Mouse (Mus musculus) kidney, embryonic 14.5 days (tissue): ENCODE data around the gene Dusp5. TPM values are rescaled to one million over a fixed set of nuclear protein-coding genes. Genes with fewer than 3 reads are reported as not detected.
"Not testable (repeated sequence)": the region's sequence is repeated elsewhere in the genome, so short reads cannot be mapped to it uniquely, and the experiment has no call there.

Source experiments
- ATAC-seq: fragments of 200-750 bp; cut with Nextera tagmentation; 2 replicates; pipeline ENCODE4 v1.8.0; 2017; ENCODE audit warnings: moderate number of reproducible peaks, mild to moderate bottlenecking, moderate TSS enrichment, moderate library complexity; ENCODE audit not compliant: low FRiP score, low TSS enrichment
- H3K27ac ChIP-seq: fragments of 300-500 bp; sonication (generic); 2 replicates; pipeline ENCODE4 v1.5.1; 2014; ENCODE audit warnings: low read depth, mild to moderate bottlenecking, low read length, moderate library complexity, mixed read lengths
- H3K27me3 ChIP-seq: fragments of 300-500 bp; sonication (generic); 2 replicates; pipeline ENCODE4 v1.6.1; 2014; ENCODE audit warnings: mild to moderate bottlenecking, low read length; ENCODE audit not compliant: control insufficient read depth, insufficient read depth
- H3K36me3 ChIP-seq: fragments of 300-500 bp; sonication (generic); 2 replicates; pipeline ENCODE4 v1.6.1; 2014; ENCODE audit warnings: low read length, mixed read lengths; ENCODE audit not compliant: control insufficient read depth, insufficient read depth
- H3K4me1 ChIP-seq: fragments of 300-500 bp; sonication (generic); 2 replicates; pipeline ENCODE4 v1.6.1; 2014; ENCODE audit warnings: low read length, mixed read lengths; ENCODE audit not compliant: control insufficient read depth, insufficient read depth
- H3K4me2 ChIP-seq: fragments of 300-500 bp; sonication (generic); replicated peaks from 2 replicates; pipeline ENCODE4 v1.6.1; 2014; ENCODE audit warnings: low read depth, mild to moderate bottlenecking, low read length
- H3K4me3 ChIP-seq: fragments of 300-500 bp; sonication (generic); 2 replicates; pipeline ENCODE4 v1.5.1; 2014; ENCODE audit warnings: mild to moderate bottlenecking, low read length
- H3K9ac ChIP-seq: fragments of 300-500 bp; sonication (generic); 2 replicates; pipeline ENCODE4 v1.6.1; 2014; ENCODE audit warnings: low read depth, mild to moderate bottlenecking, low read length, moderate library complexity
- H3K9me3 ChIP-seq: fragments of 300-500 bp; sonication (generic); 2 replicates; pipeline ENCODE4 v1.6.1; 2016; ENCODE audit warnings: low read length; ENCODE audit not compliant: control insufficient read depth
- WGBS: fragments of 180-500 bp; shearing (Covaris S2); extraction: QIAGEN DNeasy Blood & Tissue Kit; methylation state at CpG from one replicate; pipeline ENCODE4 v1.1.7; 2014; 5-methylcytosine and 5-hydroxymethylcytosine counted together
- polyA plus RNA-seq: library from polyadenylated mRNA; unstranded; fragments of >200 nt; fragmentation: Nextera tagmentation; extraction: Ambion mirVana; gene quantifications from 2 replicates; pipeline ENCODE4 v1.2.1, GENCODE M21; 2014

Dusp5 gene
- polyA plus RNA-seq, 1 experiment from 2014 or later, result 15.6 TPM

DNA sequence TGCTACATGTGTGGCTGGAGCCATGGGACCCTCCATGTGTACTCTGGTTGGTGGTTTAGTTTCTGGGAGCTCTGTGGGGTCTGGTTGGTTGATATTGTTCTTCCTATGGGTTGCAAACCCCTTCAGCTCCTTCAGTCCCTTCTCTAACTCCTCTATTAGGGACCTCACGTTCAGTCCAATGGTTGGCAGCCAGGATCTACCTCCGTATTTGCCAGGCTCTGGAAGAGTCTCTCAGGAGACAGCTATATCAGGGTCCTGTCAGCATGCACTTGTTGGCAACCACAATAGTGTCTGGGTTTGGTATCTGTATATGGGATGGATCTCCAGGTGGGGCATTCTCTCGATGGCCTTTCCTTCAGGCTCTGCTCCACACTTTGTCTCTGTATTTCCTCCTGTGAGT, 58.8 kb downstream of the Dusp5 start:
- not testable (repeated sequence) for H3K27ac ChIP-seq, H3K36me3 ChIP-seq, H3K4me1 ChIP-seq, H3K27me3 ChIP-seq, ATAC-seq, H3K4me2 ChIP-seq, H3K4me3 ChIP-seq, H3K9ac ChIP-seq
- WGBS, result 98% methylated on average over 3 of the region's 3 CpGs
- H3K9me3 ChIP-seq, result peaks cover 19% of the 10 kb centered on the region

DNA sequence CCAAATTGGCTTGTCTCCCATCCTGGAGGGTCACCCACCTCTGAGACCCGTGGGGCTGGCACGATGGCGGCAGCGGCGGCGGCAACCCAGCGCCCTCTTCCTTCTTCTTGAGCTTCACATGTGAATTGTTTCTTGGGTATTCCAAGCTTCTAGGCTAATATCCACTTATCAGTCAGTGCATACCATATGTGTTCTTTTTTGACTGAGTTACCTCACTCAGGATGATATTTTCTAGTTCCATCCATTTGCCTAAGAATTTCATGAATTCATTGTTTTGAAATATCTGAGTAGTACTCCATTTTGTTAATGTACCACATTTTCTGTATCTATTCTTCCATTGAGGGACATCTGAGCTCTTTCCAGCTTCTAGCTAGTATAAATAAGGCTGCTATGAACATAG, 60.1 kb downstream of the Dusp5 start, which contains the start of gene Nutf2-ps1:
TSS of gene Nutf2-ps1 (minus strand) at position 101 of the 400 bp plus-strand sequence.
- not testable (repeated sequence) for H3K4me1 ChIP-seq, H3K27me3 ChIP-seq, H3K9ac ChIP-seq, H3K4me3 ChIP-seq, ATAC-seq, H3K27ac ChIP-seq, H3K4me2 ChIP-seq, H3K36me3 ChIP-seq
- WGBS, result 98% methylated on average over 7 of the region's 7 CpGs
- H3K9me3 ChIP-seq, result peaks cover 17% of the 10 kb centered on the region

Other genes starting within 250 kb of the Dusp5 start
- gene Mxi1, start 218.6 kb upstream of the Dusp5 start, polyA plus RNA-seq, result 31.0 and 42.5 TPM in 2 replicates
- 2.0 and 3.2 TPM in 2 replicates for gene Gm10197, start 157.3 kb upstream of the Dusp5 start, polyA plus RNA-seq
- 47.7 and 49.4 TPM in 2 replicates for gene Smndc1, start 138.5 kb upstream of the Dusp5 start, polyA plus RNA-seq
- 431 and 486 TPM in 2 replicates for gene Nutf2-ps1, start 60.0 kb downstream of the Dusp5 start, polyA plus RNA-seq
- gene Smc3, start 71.3 kb downstream of the Dusp5 start, polyA plus RNA-seq, result 80.2 and 83.5 TPM in 2 replicates
- gene Rbm20, start 148.2 kb downstream of the Dusp5 start, polyA plus RNA-seq, result 2.2 and 3.6 TPM in 2 replicates